Mouse (Mus musculus) C2C12 (cell line): ENCODE results near the gene Ets1. TPM values are rescaled to one million over a fixed set of nuclear protein-coding genes. Genes with fewer than 3 reads are reported as not detected.

Experiments used
- H3K27me3 ChIP-seq: one replicate; pipeline ENCODE4 v1.6.1; 2011; ENCODE audit not compliant: control insufficient read depth, insufficient read depth, insufficient read length
- H3K36me3 ChIP-seq: one replicate; pipeline ENCODE4 v1.6.1; 2011; ENCODE audit not compliant: control insufficient read depth, insufficient read depth
- H3K4me3 ChIP-seq: one replicate; pipeline ENCODE4 v1.5.1; 2011; ENCODE audit warnings: mild to moderate bottlenecking, control low read depth; ENCODE audit not compliant: poor library complexity, insufficient read depth, severe bottlenecking
- H3K79me2 ChIP-seq: one replicate; pipeline ENCODE4 v1.6.1; 2011; ENCODE audit not compliant: control insufficient read depth, insufficient read depth
- H3K79me3 ChIP-seq: one replicate; pipeline ENCODE4 v1.6.1; 2011; ENCODE audit warnings: low read depth, control low read depth
- H3ac ChIP-seq: one replicate; pipeline ENCODE3; 2011; ENCODE audit warnings: low read depth; ENCODE audit not compliant: control insufficient read depth, insufficient read length
- CEBPB ChIP-seq: IDR thresholded peaks from one replicate; pipeline ENCODE4 v1.6.1; 2011; ENCODE audit warnings: low read depth, mild to moderate bottlenecking, control low read depth, moderate library complexity
- CTCF ChIP-seq: IDR thresholded peaks from one replicate; pipeline ENCODE4 v1.5.1; 2011; ENCODE audit not compliant: control insufficient read depth, insufficient read depth, insufficient read length
- FOSL1 ChIP-seq: IDR thresholded peaks from one replicate; pipeline ENCODE4 v1.8.0; 2011; ENCODE audit warnings: mild to moderate bottlenecking, low read length; ENCODE audit not compliant: poor library complexity, insufficient read depth, severe bottlenecking
- MAX ChIP-seq: IDR thresholded peaks from one replicate; pipeline ENCODE4 v1.6.1; 2011; ENCODE audit warnings: mild to moderate bottlenecking, control low read depth
- MYOD1 ChIP-seq: IDR thresholded peaks from one replicate; pipeline ENCODE4 v1.6.1; 2011; ENCODE audit warnings: low read depth; ENCODE audit not compliant: control insufficient read depth, insufficient read length
- MYOG ChIP-seq: IDR thresholded peaks from one replicate; pipeline ENCODE4 v1.6.1; 2011; ENCODE audit not compliant: control insufficient read depth, insufficient read length; ENCODE audit errors: extremely low read depth
- USF1 ChIP-seq: IDR thresholded peaks from one replicate; pipeline ENCODE4 v1.6.1; 2011; ENCODE audit warnings: low read depth, mild to moderate bottlenecking, control low read depth, moderate library complexity
- polyA plus RNA-seq: library from polyadenylated mRNA; unstranded; fragments of >200 nt; fragmentation: generic; extraction: Trizol; gene quantifications from one replicate; pipeline ENCODE4 v1.2.1, GENCODE M21; 2012; ENCODE audit warnings: missing spikeins

The Ets1 gene
- polyA plus RNA-seq, 1 experiment: 9.4 TPM

DNA sequence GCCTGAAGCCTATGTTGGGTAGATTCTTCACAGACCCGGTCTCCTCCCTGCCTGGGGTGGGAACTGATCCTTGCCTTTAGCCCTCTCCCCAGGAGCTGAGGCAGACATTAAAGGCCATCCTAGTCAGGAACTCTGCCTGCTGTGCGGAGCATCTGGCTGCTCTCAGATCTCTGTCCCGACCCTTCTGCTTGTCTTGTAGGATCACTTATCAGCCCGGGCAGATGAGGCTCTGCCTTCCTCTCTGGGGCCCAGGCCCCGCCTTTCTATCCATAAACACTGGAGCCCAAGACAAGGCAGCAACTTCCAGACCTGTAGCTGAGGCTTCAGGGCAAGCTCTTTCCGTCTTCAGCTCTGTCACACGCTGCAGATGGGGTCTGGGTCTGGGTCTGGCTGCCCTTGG, 28.8 kb upstream of the Ets1 start:
- no peaks in the 10 kb centered on the region for H3K79me3 ChIP-seq
- no peaks in the 10 kb centered on the region for H3K36me3 ChIP-seq
- no peaks in the 10 kb centered on the region for H3K79me2 ChIP-seq
- H3K27me3 ChIP-seq: no peaks in the 10 kb centered on the region
- no peak overlapping the region for H3K4me3 ChIP-seq
- TF ChIP-seq MYOD1: no peak
- no peak for TF ChIP-seq USF1
- TF ChIP-seq CEBPB: no peak
- no peak for TF ChIP-seq CTCF
- TF ChIP-seq FOSL1: no peak
- no peak for TF ChIP-seq MYOG
- no peak for TF ChIP-seq MAX
- H3ac ChIP-seq: no peak overlapping the region

DNA sequence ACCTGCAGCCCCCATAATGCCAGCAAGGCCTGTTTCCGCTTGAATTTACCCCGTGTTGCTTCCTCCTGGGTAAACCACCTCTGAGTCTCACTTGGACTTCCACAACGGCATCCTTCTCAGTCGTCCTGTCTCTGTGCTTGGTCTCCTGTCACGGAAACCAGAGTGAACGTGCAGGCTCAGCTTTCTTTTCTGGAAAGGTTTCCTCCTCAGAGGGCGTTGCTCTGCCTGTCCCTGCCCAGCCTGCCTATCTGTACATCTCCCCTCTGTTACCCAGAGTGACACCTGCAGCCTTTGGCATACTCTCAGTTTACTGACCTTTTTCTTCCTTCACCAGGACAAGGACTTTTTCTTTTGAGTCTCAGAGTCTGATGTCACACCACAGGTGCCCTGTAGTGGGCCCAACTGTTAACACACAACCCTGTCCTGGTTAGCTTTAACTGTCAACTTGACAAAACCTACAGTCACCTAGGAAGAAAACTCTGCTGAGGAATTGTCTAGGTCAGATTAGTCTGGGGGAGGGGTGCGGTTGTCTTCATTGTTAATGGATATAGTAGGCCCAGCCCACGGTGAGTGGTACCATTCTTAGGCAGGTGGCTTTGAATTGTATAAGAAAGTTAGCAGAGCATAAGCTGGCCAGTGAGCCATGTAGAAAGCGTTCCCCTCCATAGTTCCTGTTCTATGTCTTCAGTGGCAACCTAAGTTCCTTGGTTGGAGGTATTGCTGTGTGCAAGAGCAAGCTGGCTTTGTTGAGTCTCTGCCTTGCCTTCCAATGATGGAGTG, 27.0 kb upstream of the Ets1 start:
- no peaks in the 10 kb centered on the region for H3K79me2 ChIP-seq
- no peak overlapping the region for H3K4me3 ChIP-seq
- no peak overlapping the region for H3ac ChIP-seq
- TF ChIP-seq MYOG (no peak), MYOD1 (no peak), MAX (no peak), USF1 (no peak), FOSL1 (no peak), CEBPB (no peak), CTCF (no peak)
- no peaks in the 10 kb centered on the region for H3K36me3 ChIP-seq
- no peaks in the 10 kb centered on the region for H3K79me3 ChIP-seq
- no peaks in the 10 kb centered on the region for H3K27me3 ChIP-seq

DNA sequence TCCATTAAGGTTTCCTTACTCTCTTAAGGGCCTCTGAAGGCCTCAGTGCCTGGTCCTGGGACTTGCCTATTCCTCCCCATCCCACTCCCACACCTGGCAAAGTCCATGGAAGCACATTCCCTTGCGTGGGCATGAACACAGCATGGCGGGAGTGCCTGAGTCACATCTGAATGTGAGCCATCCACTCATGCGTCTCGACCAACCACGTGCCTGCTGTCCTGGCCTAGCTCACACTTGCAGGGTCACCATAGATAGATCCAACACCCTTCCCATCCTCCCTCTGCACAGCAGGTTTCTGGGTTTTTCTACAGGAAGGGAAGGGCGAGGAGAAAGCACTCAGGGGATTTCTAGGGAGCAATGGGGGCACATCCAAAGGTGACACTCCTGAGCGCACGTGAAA, 25.8 kb upstream of the Ets1 start:
- no peaks in the 10 kb centered on the region for H3K79me2 ChIP-seq
- no peaks in the 10 kb centered on the region for H3K36me3 ChIP-seq
- H3K4me3 ChIP-seq: no peak overlapping the region
- H3K27me3 ChIP-seq: no peaks in the 10 kb centered on the region
- TF ChIP-seq MYOG: no peak
- no peak for TF ChIP-seq CTCF
- no peak for TF ChIP-seq FOSL1
- H3K79me3 ChIP-seq: no peaks in the 10 kb centered on the region
- no peak overlapping the region for H3ac ChIP-seq

DNA sequence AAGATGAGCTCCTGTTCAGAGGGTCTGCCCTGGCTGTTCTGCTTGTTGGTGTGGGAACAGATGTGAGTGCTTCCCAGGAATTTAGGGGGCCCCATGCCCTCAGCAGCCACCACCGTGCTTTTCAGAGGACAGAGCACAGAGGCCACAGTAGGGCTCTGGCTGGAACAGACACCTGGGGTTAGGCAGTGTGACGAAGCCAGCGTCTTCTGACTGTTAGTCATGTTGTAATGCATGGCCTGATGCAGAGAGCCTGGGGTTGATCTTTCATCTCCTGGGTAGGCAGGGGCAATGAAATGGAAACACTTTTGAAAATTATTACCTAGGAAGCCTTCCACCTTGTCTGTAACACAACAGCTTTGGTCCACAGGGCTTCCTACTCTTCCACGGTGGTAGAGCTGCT, 25.4 kb upstream of the Ets1 start:
- Histone ChIP-seq H3K4me3 (no peak overlapping the region), H3K36me3 (no peaks in the 10 kb centered on the region), H3ac (no peak overlapping the region), H3K79me2 (no peaks in the 10 kb centered on the region), H3K27me3 (no peaks in the 10 kb centered on the region), H3K79me3 (no peaks in the 10 kb centered on the region)
- TF ChIP-seq CTCF (no peak), MYOG (no peak), MYOD1 (no peak), USF1 (no peak), MAX (no peak), CEBPB (no peak), FOSL1 (no peak)

DNA sequence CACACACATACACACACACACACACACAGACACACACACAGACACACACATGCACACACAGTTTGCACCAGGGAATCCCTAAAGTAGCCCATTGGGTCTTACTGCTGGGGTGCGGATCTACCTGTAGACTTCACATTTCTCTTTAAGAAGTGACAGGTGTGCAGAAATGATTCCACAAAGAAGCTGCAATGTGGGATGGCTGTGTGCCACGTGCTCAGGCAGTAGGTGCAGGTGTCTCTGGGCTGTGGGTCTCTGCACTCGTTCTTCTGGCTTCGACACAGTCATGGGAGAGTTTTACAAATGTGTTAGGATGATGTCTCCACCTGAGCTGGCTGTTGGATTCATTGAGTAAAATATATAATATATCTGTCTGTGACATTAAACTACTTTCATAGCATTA, 24.7 kb upstream of the Ets1 start:
- H3K4me3 ChIP-seq: no peak overlapping the region
- no peaks in the 10 kb centered on the region for H3K79me2 ChIP-seq
- H3K36me3 ChIP-seq: no peaks in the 10 kb centered on the region
- no peaks in the 10 kb centered on the region for H3K79me3 ChIP-seq
- H3K27me3 ChIP-seq: no peaks in the 10 kb centered on the region
- H3ac ChIP-seq: no peak overlapping the region
- TF ChIP-seq FOSL1 (no peak), MAX (no peak), CTCF (no peak), USF1 (no peak), MYOG (no peak), MYOD1 (no peak), CEBPB (no peak)

DNA sequence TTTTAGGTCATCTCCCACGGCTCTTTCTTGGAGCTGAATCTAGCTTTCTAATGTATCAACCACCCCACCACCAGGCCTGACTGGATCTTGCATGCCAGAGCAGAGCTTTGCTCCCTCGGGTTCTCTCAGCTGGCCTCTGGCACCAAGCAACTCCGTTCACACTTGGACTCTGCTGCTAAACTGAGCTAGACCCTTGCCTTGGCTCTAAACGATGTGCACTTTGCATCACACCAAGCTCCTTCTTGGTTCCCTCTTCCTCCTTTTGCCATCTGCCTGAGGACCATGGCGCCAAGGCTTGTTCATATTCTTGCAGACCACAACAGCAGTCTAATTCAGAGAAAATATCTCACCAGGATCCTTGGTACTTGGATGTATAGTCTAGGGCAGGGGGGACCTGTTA, 23.6 kb upstream of the Ets1 start:
- Histone ChIP-seq H3ac (no peak overlapping the region), H3K36me3 (no peaks in the 10 kb centered on the region), H3K79me2 (no peaks in the 10 kb centered on the region), H3K27me3 (no peaks in the 10 kb centered on the region), H3K79me3 (no peaks in the 10 kb centered on the region), H3K4me3 (no peak overlapping the region)
- TF ChIP-seq MYOD1: no peak
